Mouse (Mus musculus) neutrophil, adult 65 days (primary cell): ENCODE measurements around the gene Nhej1. TPM values are rescaled to one million over a fixed set of nuclear protein-coding genes. Genes with fewer than 3 reads are reported as not detected.

Experiments used
- total RNA-seq: library from RNA; stranded (reverse); gene quantifications from 2 replicates; pipeline ENCODE4 v1.2.4, GENCODE M21; 2023

The Nhej1 gene
- 7.6 and 8.1 TPM in 2 replicates for total RNA-seq

GRCm38 (mm10) chr1:75124346-75125321 lies at the start of gene Nhej1:
Nhej1 (minus strand) TSS chr1:75125200.

GRCm38 (mm10) chr1:75168472-75169464 lies 43.8 kb upstream of the Nhej1 start, which contains the start of gene Zfand2b:
Zfand2b (plus strand) TSS chr1:75168646.

GRCm38 (mm10) chr1:75142301-75143261 lies 17.6 kb upstream of the Nhej1 start, which contains the start of the genes Cnppd1 and Retreg2:
Cnppd1 (minus strand) TSS chr1:75142711.
Retreg2 (plus strand) TSS chr1:75142778.

GRCm38 (mm10) chr1:75133421-75134207 lies 8.6 kb upstream of the Nhej1 start, which contains the start of gene Slc23a3:
Slc23a3 (minus strand) TSS chr1:75133890.

GRCm38 (mm10) chr1:74951556-74952210 lies 173.3 kb downstream of the Nhej1 start, which contains the start of gene Ihh:
Ihh (minus strand) TSS chr1:74951672.

GRCm38 (mm10) chr1:74935402-74935801 lies 189.6 kb downstream of the Nhej1 start, which contains the start of gene Cfap65:
Cfap65 (minus strand) TSS chr1:74935599.

Other genes starting within 250 kb of the Nhej1 start
- gene Fev, start 239.8 kb downstream of the Nhej1 start, total RNA-seq: not detected in 2 replicates
- gene Cryba2, start 232.1 kb downstream of the Nhej1 start, total RNA-seq: not detected in 2 replicates
- gene Cfap65, start 189.6 kb downstream of the Nhej1 start, total RNA-seq: 0.22 TPM in 1 of 2 replicates, not detected in the other
- gene Ihh, start 173.5 kb downstream of the Nhej1 start, total RNA-seq: 0.48 and 0.95 TPM in 2 replicates
- 0.66 and 1.6 TPM in 2 replicates for gene Slc23a3, start 8.7 kb upstream of the Nhej1 start, total RNA-seq
- gene Cnppd1, start 17.5 kb upstream of the Nhej1 start, total RNA-seq: 93.3 and 112 TPM in 2 replicates
- gene Retreg2, start 17.6 kb upstream of the Nhej1 start, total RNA-seq: 56.2 and 75.7 TPM in 2 replicates
- 49.3 and 60.3 TPM in 2 replicates for gene Zfand2b, start 43.4 kb upstream of the Nhej1 start, total RNA-seq
- gene Abcb6, start 55.2 kb upstream of the Nhej1 start, total RNA-seq: 3.5 and 3.7 TPM in 2 replicates
- 13.6 and 14.8 TPM in 2 replicates for gene Ankzf1, start 67.0 kb upstream of the Nhej1 start, total RNA-seq
- gene Atg9a, start 67.0 kb upstream of the Nhej1 start, total RNA-seq: 83.0 and 94.0 TPM in 2 replicates
- 15.8 and 23.2 TPM in 2 replicates for gene Glb1l, start 85.6 kb upstream of the Nhej1 start, total RNA-seq
- gene Stk16, start 85.6 kb upstream of the Nhej1 start, total RNA-seq: 115 and 135 TPM in 2 replicates
- gene Tuba4a, start 94.7 kb upstream of the Nhej1 start, total RNA-seq: 402 and 434 TPM in 2 replicates
- gene A630095N17Rik, start 106.9 kb upstream of the Nhej1 start, total RNA-seq: not detected in 2 replicates
- gene Dnajb2, start 111.2 kb upstream of the Nhej1 start, total RNA-seq: 8.1 and 8.6 TPM in 2 replicates
- gene Ptprn, start 139.3 kb upstream of the Nhej1 start, total RNA-seq: not detected in 2 replicates
- not detected in 2 replicates for gene Resp18, start 153.2 kb upstream of the Nhej1 start, total RNA-seq
- gene Dnpep, start 192.8 kb upstream of the Nhej1 start, total RNA-seq: 22.2 and 23.2 TPM in 2 replicates
- not detected in 2 replicates for gene Des, start 235.1 kb upstream of the Nhej1 start, total RNA-seq